In genomic region chr4:129461183-129461960, GRCm38 (mm10) we compare ENCODE assay signal across 7 mouse cellular contexts. TPM values are rescaled to one million over a fixed set of nuclear protein-coding genes. Genes with fewer than 3 reads are reported as not detected.
DNase-seq lines count a peak whose midpoint lies in the region; ATAC-seq lines count a peak whose summit lies in the region.

Gene Bsdc1 (plus strand): TSS chr4:129461581.

- H3K4me2 ChIP-seq in embryonic facial prominence, embryonic 12.5 days (replicated peaks) = peak within 1 kb of the TSS; percentile 68
- H3K4me2 ChIP-seq in limb, embryonic 11.5 days (ENCODE audit: low read depth, severe bottlenecking) = peak within 1 kb of the TSS; percentile 84
- H3K4me2 ChIP-seq in midbrain, embryonic 14.5 days (ENCODE audit: low read length) = peak within 1 kb of the TSS; percentile 78

- under 1% methylated on average over 45 of the region's 46 CpGs for WGBS in embryonic facial prominence, embryonic 12.5 days
- WGBS in limb, embryonic 11.5 days = under 1% methylated on average over 46 of the region's 46 CpGs
- WGBS in midbrain, embryonic 14.5 days = under 1% methylated on average over 46 of the region's 46 CpGs

- peak; percentile 99 for ATAC-seq in embryonic facial prominence, embryonic 12.5 days (ENCODE audit: insufficient number of reproducible peaks, insufficient read depth, low FRiP score, low TSS enrichment)
- peak; percentile 99 for ATAC-seq in limb, embryonic 11.5 days (ENCODE audit: insufficient number of reproducible peaks, low FRiP score, low TSS enrichment, low read depth)
- ATAC-seq in midbrain, embryonic 14.5 days (ENCODE audit: low FRiP score, low TSS enrichment) = peak; percentile 98

- H3K36me3 ChIP-seq in embryonic facial prominence, embryonic 12.5 days = peaks cover 23% of the 10 kb centered on the region
- H3K36me3 ChIP-seq in limb, embryonic 11.5 days (ENCODE audit: control insufficient read depth, insufficient read depth, low read length) = peaks cover 7% of the 10 kb centered on the region; the same call in 1 of the 2 replicates
- peaks cover 23% of the 10 kb centered on the region for H3K36me3 ChIP-seq in midbrain, embryonic 14.5 days (ENCODE audit: control insufficient read depth, insufficient read depth, low read length)

- no peaks in the 10 kb centered on the region for H3K9me3 ChIP-seq in embryonic facial prominence, embryonic 12.5 days
- H3K9me3 ChIP-seq in limb, embryonic 11.5 days (ENCODE audit: control insufficient read depth, low read length) = no peaks in the 10 kb centered on the region
- H3K9me3 ChIP-seq in midbrain, embryonic 14.5 days (ENCODE audit: control insufficient read depth, low read length) = no peaks in the 10 kb centered on the region

- peak within 1 kb of the TSS; percentile 66 for H3K4me3 ChIP-seq in embryonic facial prominence, embryonic 12.5 days
- H3K4me3 ChIP-seq in limb, embryonic 11.5 days (ENCODE audit: low read depth, low read length) = peak within 1 kb of the TSS; percentile 85
- peak within 1 kb of the TSS; percentile 94 for H3K4me3 ChIP-seq in midbrain, embryonic 14.5 days (replicated peaks; ENCODE audit: low read depth, low read length)

- DNase-seq in adrenal gland, postnatal 25 days = peak; percentile 98
- DNase-seq in heart, adult 11 months = peak; percentile 100
- peak; percentile 100 for DNase-seq in kidney, adult 18-20 months
- peak; percentile 99 for DNase-seq in limb, embryonic 11.5 days (ENCODE audit: low spot score)
- peak; percentile 100 for DNase-seq in midbrain, embryonic 14.5 days
- DNase-seq in spleen, adult 18-20 months = peak; percentile 99

- peak within 1 kb of the TSS; percentile 93 for H3K27ac ChIP-seq in embryonic facial prominence, embryonic 12.5 days
- H3K27ac ChIP-seq in limb, embryonic 11.5 days (replicated peaks; ENCODE audit: low read depth, low read length) = peak within 1 kb of the TSS; percentile 77; the same call in 1 of the 2 replicates
- peak within 1 kb of the TSS; percentile 93 for H3K27ac ChIP-seq in midbrain, embryonic 14.5 days (replicated peaks; ENCODE audit: low read depth, low read length)

- no peaks in the 10 kb centered on the region for H3K27me3 ChIP-seq in embryonic facial prominence, embryonic 12.5 days
- no peaks in the 10 kb centered on the region for H3K27me3 ChIP-seq in limb, embryonic 11.5 days (ENCODE audit: control insufficient read depth, insufficient read depth, low read length)
- H3K27me3 ChIP-seq in midbrain, embryonic 14.5 days (ENCODE audit: control insufficient read depth, insufficient read depth, low read length) = no peaks in the 10 kb centered on the region

- H3K9ac ChIP-seq in embryonic facial prominence, embryonic 12.5 days = peak within 1 kb of the TSS; percentile 68
- H3K9ac ChIP-seq in limb, embryonic 11.5 days (ENCODE audit: low read length) = peak within 1 kb of the TSS; percentile 70
- H3K9ac ChIP-seq in midbrain, embryonic 14.5 days (replicated peaks; ENCODE audit: low read length) = peak within 1 kb of the TSS; percentile 74

- H3K4me1 ChIP-seq in embryonic facial prominence, embryonic 12.5 days = peaks cover 10% of the 10 kb centered on the region
- H3K4me1 ChIP-seq in limb, embryonic 11.5 days (ENCODE audit: control insufficient read depth, insufficient read depth, low read length) = peaks cover 3% of the 10 kb centered on the region; the same call in 1 of the 2 replicates
- H3K4me1 ChIP-seq in midbrain, embryonic 14.5 days (ENCODE audit: control insufficient read depth, insufficient read depth, low read length) = peaks cover 7% of the 10 kb centered on the region

RNA-seq across cellular contexts. Expression of gene Bsdc1, which starts in this region (rescaled TPM):
- 70.2 and 81.0 TPM in 2 replicates for total RNA-seq in adrenal gland, postnatal 25 days (2021)
- polyA plus RNA-seq in embryonic facial prominence, embryonic 12.5 days (2016; fragmentation: Nextera tagmentation; extraction: Ambion mirVana) = 28.5 and 29.2 TPM in 2 replicates
- 23.8 and 25.9 TPM in 2 replicates for polyA plus RNA-seq in limb, embryonic 11.5 days (2014; fragmentation: Nextera tagmentation; extraction: Ambion mirVana)
- 31.4 and 35.7 TPM in 2 replicates for polyA plus RNA-seq in midbrain, embryonic 14.5 days (2014; fragmentation: Nextera tagmentation; extraction: Ambion mirVana)

Comparison
In these comparisons a context has a peak if more than half of its experiments do, and no peak if none do; other contexts are left out.
1. Peak in every context shown above with its lines: DNase-seq, ATAC-seq, H3K4me3 ChIP-seq and H3K27ac ChIP-seq.